Mouse (Mus musculus) heart, adult 2 months (tissue): ENCODE data around the gene Cldn18.

ENCODE experiments used
- CTCF ChIP-seq: fragments of 200-600 bp; IDR thresholded peaks from 2 replicates; pipeline ENCODE4 v1.8.1; 2022; ENCODE audit warnings: antibody characterized with exemption, mild to moderate bottlenecking, moderate library complexity
- POLR2A ChIP-seq: fragments of 200-500 bp; IDR thresholded peaks from 2 replicates; pipeline ENCODE4 v1.6.1; 2011; ENCODE audit warnings: mild to moderate bottlenecking, low read depth, low read length, control low read depth; ENCODE audit not compliant: insufficient read depth

DNA sequence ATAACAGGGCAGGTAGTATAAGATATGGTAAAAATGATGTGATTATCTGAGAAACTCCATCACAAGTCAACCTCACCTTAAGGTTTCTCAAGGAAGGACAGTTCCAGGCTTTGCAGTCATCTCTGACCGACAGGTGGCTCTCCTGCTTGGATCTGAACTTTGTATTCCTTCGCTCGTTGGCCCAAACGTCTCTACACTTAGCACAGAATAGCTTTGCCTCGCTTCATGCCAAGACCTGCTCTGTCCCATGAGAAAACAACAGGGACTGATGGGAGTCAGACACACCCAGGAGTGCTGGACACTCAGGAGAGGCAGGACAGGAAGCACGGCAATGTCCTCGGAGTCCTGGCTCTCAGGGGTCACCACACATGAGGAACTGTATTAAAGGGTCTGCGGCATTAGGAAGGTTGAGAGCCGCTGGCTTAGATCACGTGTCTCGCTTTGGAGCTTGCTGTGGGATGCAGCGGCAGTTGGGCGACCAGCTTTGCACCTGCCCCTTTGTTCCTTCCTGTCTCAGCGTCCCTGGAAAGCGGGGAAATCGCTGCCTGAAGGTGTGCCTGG lies 55.4 kb downstream of the Cldn18 start:
- TF ChIP-seq POLR2A (no peak), CTCF (no peak)
